ENCODE assay signal across 10 mouse cellular contexts in genomic region chr4:43969373-43969772, GRCm38 (mm10). TPM values are rescaled to one million over a fixed set of nuclear protein-coding genes. Genes with fewer than 3 reads are reported as not detected.
DNase-seq lines count a peak whose midpoint lies in the region; ATAC-seq and TF ChIP-seq lines count a peak whose summit lies in the region.
"Had no signal": no experiment of that assay in that cellular context is flagged by ENCODE, and none has a peak within 500 bp of the region (broad histone marks: within the 10 kb centered on the region; RNA-seq: fewer than 3 reads in every experiment).

No protein-coding gene starts in this region.

- no peaks in the 10 kb centered on the region for H3K9me3 ChIP-seq in hindbrain, embryonic 11.5 days (ENCODE audit: control insufficient read depth, low read length)
- H3K9me3 ChIP-seq in hindbrain, postnatal 0 days (ENCODE audit: low read length) = no peaks in the 10 kb centered on the region
- no peaks in the 10 kb centered on the region for H3K9me3 ChIP-seq in ES-Bruce4 (replicated peaks; ENCODE audit: control insufficient read depth, insufficient read depth, low read length, poor library complexity, severe bottlenecking)
- no peaks in the 10 kb centered on the region for H3K9me3 ChIP-seq in embryonic facial prominence, embryonic 13.5 days
- H3K9me3 ChIP-seq: hindbrain, embryonic 15.5 days had no signal

- no peak overlapping the region for H3K4me3 ChIP-seq in hindbrain, embryonic 11.5 days (ENCODE audit: low read depth, low read length)
- H3K4me3 ChIP-seq in hindbrain, postnatal 0 days (ENCODE audit: low read length) = no peak overlapping the region
- no peak overlapping the region for H3K4me3 ChIP-seq in ES-Bruce4 (ENCODE audit: low read depth, low read length)
- no peak overlapping the region for H3K4me3 ChIP-seq in embryonic facial prominence, embryonic 13.5 days
- H3K4me3 ChIP-seq: hindbrain, embryonic 15.5 days had no signal

- peak; percentile 50 for DNase-seq in hindbrain, embryonic 11.5 days (ENCODE audit: low spot score)
- DNase-seq in hindbrain, postnatal 0 days (ENCODE audit: low spot score) = no peak
- peak; percentile 67 for DNase-seq in mesoderm, embryonic 11.5 days (ENCODE audit: low read depth, low spot score)
- no peak for DNase-seq in layer of hippocampus, postnatal 25 days (ENCODE audit: extremely low spot score in 1 of 2, low spot score in 1 of 2)
- DNase-seq in natural killer cell, adult 2 months (ENCODE audit: low spot score in 2 of 2) = no peak
- no peak for DNase-seq in frontal cortex, postnatal 10 days (ENCODE audit: low spot score in 2 of 2)

- no peak for TF ChIP-seq CTCF in hindbrain, postnatal 0 days (IDR thresholded peaks at IDR 0.05; ENCODE audit: low read depth)
- no peak for TF ChIP-seq CTCF in ES-Bruce4 (IDR thresholded peaks at IDR 0.05; ENCODE audit: low read depth, low read length)

- no peak overlapping the region for H3K9ac ChIP-seq in hindbrain, embryonic 11.5 days (ENCODE audit: low read depth, low read length)
- H3K9ac ChIP-seq in hindbrain, postnatal 0 days (replicated peaks; ENCODE audit: low read length) = no peak overlapping the region
- H3K9ac ChIP-seq in ES-Bruce4 (ENCODE audit: low read depth, poor library complexity, severe bottlenecking) = no peak overlapping the region
- no peak overlapping the region for H3K9ac ChIP-seq in embryonic facial prominence, embryonic 13.5 days
- H3K9ac ChIP-seq: hindbrain, embryonic 15.5 days had no signal

- peaks cover 12% of the 10 kb centered on the region for H3K4me1 ChIP-seq in hindbrain, embryonic 11.5 days (replicated peaks; ENCODE audit: control insufficient read depth, insufficient read depth, low read length)
- H3K4me1 ChIP-seq in hindbrain, postnatal 0 days (ENCODE audit: insufficient read depth, low read length) = peaks cover 4% of the 10 kb centered on the region; the same call in 1 of the 2 replicates
- peaks cover 43% of the 10 kb centered on the region for H3K4me1 ChIP-seq in ES-Bruce4 (ENCODE audit: control insufficient read depth, insufficient read depth, low read length)
- H3K4me1 ChIP-seq in embryonic facial prominence, embryonic 13.5 days = peaks cover 34% of the 10 kb centered on the region

- H3K27me3 ChIP-seq in hindbrain, embryonic 11.5 days (ENCODE audit: control insufficient read depth, insufficient read depth, low read length) = no peaks in the 10 kb centered on the region
- no peaks in the 10 kb centered on the region for H3K27me3 ChIP-seq in hindbrain, postnatal 0 days (ENCODE audit: insufficient read depth, low read length)
- H3K27me3 ChIP-seq in ES-Bruce4 (ENCODE audit: control insufficient read depth, insufficient read depth, low read length, poor library complexity, severe bottlenecking) = no peaks in the 10 kb centered on the region
- H3K27me3 ChIP-seq in embryonic facial prominence, embryonic 13.5 days = no peaks in the 10 kb centered on the region
- H3K27me3 ChIP-seq: hindbrain, embryonic 15.5 days had no signal

- no peak overlapping the region for H3K4me2 ChIP-seq in hindbrain, embryonic 11.5 days (replicated peaks; ENCODE audit: low read depth, low read length)
- H3K4me2 ChIP-seq in hindbrain, postnatal 0 days (ENCODE audit: low read depth, low read length) = no peak overlapping the region
- H3K4me2 ChIP-seq in embryonic facial prominence, embryonic 13.5 days = no peak overlapping the region
- H3K4me2 ChIP-seq: hindbrain, embryonic 15.5 days had no signal

- WGBS in hindbrain, embryonic 11.5 days = 5% methylated on average over 4 of the region's 4 CpGs
- WGBS in hindbrain, postnatal 0 days = 29% methylated on average over 4 of the region's 4 CpGs
- WGBS in embryonic facial prominence, embryonic 13.5 days = 21% methylated on average over 4 of the region's 4 CpGs

- no peak overlapping the region for H3K27ac ChIP-seq in hindbrain, embryonic 11.5 days (ENCODE audit: low read depth, low read length)
- no peak overlapping the region for H3K27ac ChIP-seq in hindbrain, postnatal 0 days
- no peak overlapping the region for H3K27ac ChIP-seq in ES-Bruce4 (ENCODE audit: insufficient read depth, low read length)
- 0 out of 2 replicates have a peak overlapping the region, but pooled peaks have one; percentile 8 for H3K27ac ChIP-seq in embryonic facial prominence, embryonic 13.5 days
- H3K27ac ChIP-seq: hindbrain, embryonic 15.5 days had no signal

- no peaks in the 10 kb centered on the region for H3K36me3 ChIP-seq in hindbrain, embryonic 11.5 days (ENCODE audit: control insufficient read depth, insufficient read depth, low read length)
- no peaks in the 10 kb centered on the region for H3K36me3 ChIP-seq in hindbrain, postnatal 0 days (ENCODE audit: insufficient read depth, low read length)
- no peaks in the 10 kb centered on the region for H3K36me3 ChIP-seq in ES-Bruce4 (ENCODE audit: control insufficient read depth, insufficient read depth, low read length, poor library complexity, severe bottlenecking)
- no peaks in the 10 kb centered on the region for H3K36me3 ChIP-seq in embryonic facial prominence, embryonic 13.5 days
- H3K36me3 ChIP-seq: hindbrain, embryonic 15.5 days had no signal

- no peak for TF ChIP-seq POLR2A in ES-Bruce4 (IDR thresholded peaks at IDR 0.05; ENCODE audit: insufficient read depth, low read length)

- ATAC-seq in hindbrain, embryonic 11.5 days (ENCODE audit: low FRiP score) = 0 out of 2 replicates have a peak, but pooled peaks have one; percentile 41
- no peak for ATAC-seq in hindbrain, postnatal 0 days
- no peak for ATAC-seq in embryonic facial prominence, embryonic 13.5 days (ENCODE audit: insufficient number of reproducible peaks, insufficient read depth, low FRiP score, low TSS enrichment, low read depth)

- peak; percentile 89 for TF ChIP-seq EP300 in ES-Bruce4 (IDR thresholded peaks at IDR 0.05; ENCODE audit: insufficient read depth, low read depth, low read length)

RNA-seq across cellular contexts. Expression of gene Glipr2, which starts 12.2 kb away (rescaled TPM):
- polyA plus RNA-seq in hindbrain, embryonic 11.5 days (2014; fragmentation: Nextera tagmentation; extraction: Ambion mirVana) = 109 and 117 TPM in 2 replicates
- total RNA-seq in hindbrain, postnatal 0 days (2014; rRNA removed) = 24.9 and 27.8 TPM in 2 replicates
- polyA plus RNA-seq in hindbrain, postnatal 0 days (2015; fragmentation: Nextera tagmentation; extraction: Ambion mirVana) = 21.0 and 23.4 TPM in 2 replicates
- polyA plus RNA-seq in ES-Bruce4 (2011; ENCODE audit: insufficient read depth, insufficient read length, low read depth, missing spikeins) = 155 and 156 TPM in 2 replicates
- polyA plus RNA-seq in embryonic facial prominence, embryonic 13.5 days (2015; fragmentation: Nextera tagmentation; extraction: Ambion mirVana) = 63.0 and 71.6 TPM in 2 replicates
- total RNA-seq in layer of hippocampus, postnatal 25 days (2021) = 1 to 10 TPM; 2.2 to 3.1 TPM

RNA-seq across cellular contexts. Expression of gene Ccin, which starts 13.9 kb away (rescaled TPM):
- polyA plus RNA-seq in hindbrain, embryonic 11.5 days (2014; fragmentation: Nextera tagmentation; extraction: Ambion mirVana) = 0.17 TPM in 1 of 2 replicates, not detected in the other
- total RNA-seq in hindbrain, postnatal 0 days (2014; rRNA removed) = 0.29 TPM in 1 of 2 replicates, not detected in the other
- polyA plus RNA-seq in hindbrain, postnatal 0 days (2015; fragmentation: Nextera tagmentation; extraction: Ambion mirVana) = not detected in 2 replicates
- not detected in 2 replicates for polyA plus RNA-seq in ES-Bruce4 (2011; ENCODE audit: insufficient read depth, insufficient read length, low read depth, missing spikeins)
- polyA plus RNA-seq in embryonic facial prominence, embryonic 13.5 days (2015; fragmentation: Nextera tagmentation; extraction: Ambion mirVana) = not detected in 2 replicates
- total RNA-seq in layer of hippocampus, postnatal 25 days (2021) = not detected
- polyA plus RNA-seq: hindbrain, embryonic 15.5 days; liver, embryonic 16.5 days had no signal

RNA-seq across cellular contexts. Expression of gene Clta, which starts 34.9 kb away (rescaled TPM):
- 284 and 291 TPM in 2 replicates for polyA plus RNA-seq in hindbrain, embryonic 11.5 days (2014; fragmentation: Nextera tagmentation; extraction: Ambion mirVana)
- total RNA-seq in hindbrain, postnatal 0 days (2014; rRNA removed) = 366 and 404 TPM in 2 replicates
- polyA plus RNA-seq in hindbrain, postnatal 0 days (2015; fragmentation: Nextera tagmentation; extraction: Ambion mirVana) = 379 and 380 TPM in 2 replicates
- polyA plus RNA-seq in ES-Bruce4 (2011; ENCODE audit: insufficient read depth, insufficient read length, low read depth, missing spikeins) = 265 and 277 TPM in 2 replicates
- polyA plus RNA-seq in embryonic facial prominence, embryonic 13.5 days (2015; fragmentation: Nextera tagmentation; extraction: Ambion mirVana) = 252 and 284 TPM in 2 replicates
- total RNA-seq in layer of hippocampus, postnatal 25 days (2021) = 100 to 1,000 TPM; 273 to 308 TPM

Comparison
In these comparisons a context has a peak if more than half of its experiments do, and no peak if none do; other contexts are left out.
1. DNase-seq: peak in hindbrain, embryonic 11.5 days (single experiment) and mesoderm, embryonic 11.5 days (single experiment); none in hindbrain, postnatal 0 days (single experiment), layer of hippocampus, postnatal 25 days (0 of 2), natural killer cell, adult 2 months (0 of 2) and frontal cortex, postnatal 10 days (0 of 2).